Mouse (Mus musculus) neural tube, embryonic 12.5 days (tissue): Measurements from ENCODE around the gene Prrt4. TPM values are rescaled to one million over a fixed set of nuclear protein-coding genes. Genes with fewer than 3 reads are reported as not detected.
A peak's percentile ranks its signal among the peaks of the same experiment; 100 is the strongest.
"Not testable (repeated sequence)": the region's sequence is repeated elsewhere in the genome, so short reads cannot be mapped to it uniquely, and the experiment has no call there.

ENCODE experiments used
- ATAC-seq: fragments of 200-750 bp; cut with Nextera tagmentation; 2 replicates; pipeline ENCODE4 v1.8.0; 2017; ENCODE audit warnings: low read depth, mild to moderate bottlenecking, moderate TSS enrichment, moderate library complexity; ENCODE audit not compliant: low FRiP score
- H3K27ac ChIP-seq: fragments of 300-500 bp; sonication (generic); 2 replicates; pipeline ENCODE4 v1.5.1; 2016
- H3K27me3 ChIP-seq: fragments of 300-500 bp; sonication (generic); replicated peaks from 2 replicates; pipeline ENCODE4 v1.6.1; 2016; ENCODE audit warnings: mild to moderate bottlenecking
- H3K36me3 ChIP-seq: fragments of 300-500 bp; sonication (generic); 2 replicates; pipeline ENCODE4 v1.6.1; 2016; ENCODE audit warnings: mild to moderate bottlenecking
- H3K4me1 ChIP-seq: fragments of 300-500 bp; sonication (generic); 2 replicates; pipeline ENCODE4 v1.6.1; 2016
- H3K4me2 ChIP-seq: fragments of 300-500 bp; sonication (generic); replicated peaks from 2 replicates; pipeline ENCODE4 v1.6.1; 2016; ENCODE audit warnings: mild to moderate bottlenecking
- H3K4me3 ChIP-seq: fragments of 300-500 bp; sonication (generic); 2 replicates; pipeline ENCODE4 v1.5.1; 2016
- H3K9ac ChIP-seq: fragments of 300-500 bp; sonication (generic); 2 replicates; pipeline ENCODE4 v1.6.1; 2016; ENCODE audit warnings: mild to moderate bottlenecking
- H3K9me3 ChIP-seq: fragments of 300-500 bp; sonication (generic); 2 replicates; pipeline ENCODE4 v1.6.1; 2016; ENCODE audit warnings: mild to moderate bottlenecking
- WGBS: fragments of 180-500 bp; shearing (Covaris S2); methylation state at CpG from one replicate; pipeline ENCODE4 v1.1.7; 2016; 5-methylcytosine and 5-hydroxymethylcytosine counted together
- polyA plus RNA-seq: library from polyadenylated mRNA; unstranded; fragments of >200 nt; fragmentation: Nextera tagmentation; extraction: Ambion mirVana; gene quantifications from 2 replicates; pipeline ENCODE4 v1.2.1, GENCODE M21; 2016

Gene Prrt4
- polyA plus RNA-seq, result 2.1 and 2.9 TPM in 2 replicates

DNA sequence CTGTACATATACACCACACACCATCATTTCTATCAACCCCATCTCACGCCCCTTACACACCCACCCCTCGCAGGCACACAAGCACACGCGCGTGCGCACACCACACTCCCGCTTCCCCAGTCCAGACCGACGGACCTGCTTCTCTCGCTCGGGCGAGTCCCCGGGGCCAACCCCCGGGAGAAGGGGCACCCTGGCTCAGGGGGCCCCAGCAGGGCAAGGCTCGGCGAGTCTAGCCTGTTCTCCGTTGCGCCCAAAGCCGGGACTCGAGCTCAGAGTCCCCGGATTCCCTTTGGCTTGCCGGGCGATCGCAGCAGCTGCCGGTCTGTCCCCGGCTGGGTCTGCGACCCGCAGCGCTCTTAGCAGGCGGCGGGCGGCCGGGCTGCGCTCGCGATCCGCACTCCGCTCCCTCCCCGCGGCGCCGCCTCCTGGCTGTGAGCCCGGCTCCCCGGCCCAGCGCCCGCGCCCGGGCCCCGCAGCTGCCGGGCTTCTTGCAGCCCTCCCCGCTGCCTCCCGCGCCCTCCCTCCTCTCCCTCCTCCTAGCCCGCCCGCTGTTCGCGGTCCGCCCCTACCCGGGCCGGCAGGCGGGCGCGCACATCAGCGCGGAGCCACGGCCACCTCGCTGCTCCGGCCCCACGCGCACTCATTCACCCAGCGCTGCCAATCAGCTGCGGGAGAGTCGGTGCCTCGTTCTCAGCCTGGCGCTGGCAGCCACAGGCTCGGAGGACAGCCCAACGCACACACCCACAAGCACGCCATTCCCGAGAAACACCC lies at the start of gene Prrt4:
TSS of gene Prrt4 (minus strand) at position 697 of the 771 bp plus-strand sequence.
- WGBS, result under 1% methylated on average over 78 of the region's 79 CpGs
- H3K27me3 ChIP-seq, result peaks cover 43% of the 10 kb centered on the region
- no peak within 1 kb of the TSS for H3K27ac ChIP-seq

GRCm38 (mm10) chr6:29217717-29218116 lies 38.3 kb upstream of the Prrt4 start:
- Histone ChIP-seq H3K4me1 (peaks cover 28% of the 10 kb centered on the region), H3K27me3 (peaks cover 18% of the 10 kb centered on the region)
- H3K4me3 ChIP-seq, H3K4me2 ChIP-seq, H3K9me3 ChIP-seq, ATAC-seq, H3K27ac ChIP-seq, H3K36me3 ChIP-seq, H3K9ac ChIP-seq: not testable (repeated sequence)
- 84% methylated on average over 3 of the region's 3 CpGs for WGBS

More for the DNA sequence above, at the start of gene Prrt4:
- Histone ChIP-seq H3K4me2 (peak within 1 kb of the TSS; percentile 90), H3K4me1 (peaks cover 20% of the 10 kb centered on the region), H3K9me3 (no peaks in the 10 kb centered on the region), H3K4me3 (peak within 1 kb of the TSS; percentile 57), H3K9ac (peak within 1 kb of the TSS; percentile 75), H3K36me3 (no peaks in the 10 kb centered on the region)
- peak; percentile 80 for ATAC-seq

DNA sequence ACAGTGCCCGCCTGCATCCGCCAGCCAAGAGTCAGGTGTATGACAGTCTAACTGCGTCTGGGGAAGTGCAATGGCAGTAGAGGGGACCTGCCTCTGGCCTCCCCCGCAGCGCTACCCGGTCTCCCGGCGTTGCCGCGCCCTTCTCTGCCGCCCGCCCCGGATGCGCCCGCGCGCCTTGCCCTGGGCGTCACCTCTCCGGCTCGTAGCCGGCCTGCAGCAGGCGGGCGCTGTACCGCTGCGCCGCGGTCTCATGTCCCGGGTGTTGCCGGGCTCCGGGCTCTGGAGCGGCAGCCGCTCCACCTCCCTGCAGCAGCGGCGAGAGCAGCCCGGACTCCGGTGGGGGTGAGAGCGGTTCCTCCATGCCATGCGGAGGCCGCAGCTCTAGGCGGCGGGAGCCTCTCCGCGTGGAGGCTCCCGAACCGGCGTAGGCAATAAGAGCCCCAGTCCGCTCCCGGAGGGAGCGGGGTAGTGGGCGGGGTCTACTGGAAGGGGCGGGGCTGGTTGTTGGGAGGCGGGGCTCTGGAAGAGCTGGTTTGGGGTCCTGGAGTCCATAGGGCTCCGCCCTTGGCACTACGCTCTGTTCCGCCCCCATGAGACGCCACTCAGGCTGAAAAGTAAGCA lies 36.6 kb upstream of the Prrt4 start, which contains the start of gene Impdh1:
TSS of gene Impdh1 (minus strand) at position 484 of the 621 bp plus-strand sequence.
- Histone ChIP-seq H3K27ac (no peak within 1 kb of the TSS), H3K9me3 (no peaks in the 10 kb centered on the region), H3K36me3 (no peaks in the 10 kb centered on the region), H3K4me2 (peak within 1 kb of the TSS; percentile 99), H3K4me1 (peaks cover 37% of the 10 kb centered on the region), H3K4me3 (peak within 1 kb of the TSS; percentile 62), H3K9ac (peak within 1 kb of the TSS; percentile 70), H3K27me3 (peaks cover 18% of the 10 kb centered on the region)
- peak; percentile 72 for ATAC-seq
- WGBS, result under 1% methylated on average over 56 of the region's 56 CpGs

DNA sequence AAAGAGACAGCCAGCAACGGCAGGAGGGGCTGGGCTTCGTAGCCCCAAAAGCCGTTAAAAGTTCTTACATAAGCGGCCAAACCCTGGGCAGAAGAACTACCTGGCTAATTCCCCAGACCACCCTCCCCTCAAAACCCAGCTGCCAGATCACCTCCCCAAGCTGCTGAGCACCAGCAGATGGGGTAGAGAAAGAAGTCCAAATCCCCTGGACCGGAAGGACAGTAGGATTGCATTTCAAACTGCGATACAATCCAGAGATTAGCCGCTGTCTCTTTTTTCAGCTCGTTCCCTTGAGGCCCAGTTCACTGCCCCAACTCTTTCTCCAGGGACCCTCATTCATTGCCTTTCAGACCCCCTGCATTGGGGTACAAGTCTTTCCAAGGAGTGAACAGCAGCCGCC lies 35.8 kb upstream of the Prrt4 start:
- H3K36me3 ChIP-seq, result no peaks in the 10 kb centered on the region
- H3K27me3 ChIP-seq, result peaks cover 18% of the 10 kb centered on the region
- H3K4me1 ChIP-seq, result peaks cover 42% of the 10 kb centered on the region
- ATAC-seq, result no peak
- WGBS, result 11% methylated on average over 9 of the region's 9 CpGs
- peak overlapping the region; percentile 62 for H3K4me3 ChIP-seq
- H3K27ac ChIP-seq, result no peak overlapping the region
- H3K4me2 ChIP-seq, result peak overlapping the region; percentile 99
- no peak overlapping the region for H3K9ac ChIP-seq
- H3K9me3 ChIP-seq, result no peaks in the 10 kb centered on the region

- Histone ChIP-seq H3K27me3 (peaks cover 18% of the 10 kb centered on the region), H3K9ac (no peak overlapping the region), H3K4me2 (peak overlapping the region; percentile 99), H3K27ac (no peak overlapping the region), H3K9me3 (no peaks in the 10 kb centered on the region), H3K4me3 (no peak overlapping the region), H3K4me1 (peaks cover 45% of the 10 kb centered on the region), H3K36me3 (no peaks in the 10 kb centered on the region)
- 42% methylated on average over 5 of the region's 5 CpGs for WGBS
- no peak for ATAC-seq
Observed at GRCm38 (mm10) chr6:29214776-29215175, 35.4 kb upstream of the Prrt4 start.

- Histone ChIP-seq H3K27me3 (peaks cover 18% of the 10 kb centered on the region), H3K4me3 (no peak overlapping the region), H3K4me2 (peak overlapping the region; percentile 99; the same call in 1 of the 2 replicates), H3K4me1 (peaks cover 45% of the 10 kb centered on the region), H3K27ac (no peak overlapping the region), H3K9me3 (no peaks in the 10 kb centered on the region), H3K36me3 (no peaks in the 10 kb centered on the region), H3K9ac (no peak overlapping the region)
- WGBS, result 0% methylated on average over 1 of the region's 1 CpGs
- no peak for ATAC-seq
Observed at GRCm38 (mm10) chr6:29214245-29214644, 34.9 kb upstream of the Prrt4 start.

DNA sequence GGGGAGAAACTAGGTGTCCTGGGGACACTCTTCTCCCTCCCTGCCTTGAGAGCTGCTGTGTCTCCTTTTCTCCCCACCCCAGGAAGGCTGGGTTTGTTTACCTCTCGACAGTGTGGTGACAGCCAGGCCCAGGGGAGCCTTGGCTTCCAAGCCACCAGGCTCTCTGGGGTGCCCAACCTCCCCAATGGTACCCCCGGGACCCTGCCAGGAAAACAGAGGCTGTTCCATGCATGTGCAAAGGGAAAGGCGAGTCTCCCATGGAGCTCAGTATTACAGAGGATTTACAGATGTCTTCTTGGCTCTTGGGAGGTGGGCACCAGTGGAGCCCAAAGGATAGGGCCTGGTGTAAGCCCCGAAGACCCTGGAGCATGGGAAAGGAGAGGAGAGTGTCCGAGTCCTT lies 34.1 kb upstream of the Prrt4 start:
- Histone ChIP-seq H3K4me1 (peaks cover 45% of the 10 kb centered on the region), H3K4me2 (no peak overlapping the region), H3K27ac (no peak overlapping the region), H3K9ac (no peak overlapping the region), H3K4me3 (no peak overlapping the region), H3K9me3 (no peaks in the 10 kb centered on the region), H3K36me3 (no peaks in the 10 kb centered on the region), H3K27me3 (peaks cover 18% of the 10 kb centered on the region)
- WGBS, result 57% methylated on average over 5 of the region's 5 CpGs
- no peak for ATAC-seq

GRCm38 (mm10) chr6:29211806-29212492 lies 32.6 kb upstream of the Prrt4 start:
- Histone ChIP-seq H3K27me3 (peaks cover 18% of the 10 kb centered on the region), H3K4me1 (peaks cover 45% of the 10 kb centered on the region), H3K36me3 (peaks cover 2% of the 10 kb centered on the region; the same call in 1 of the 2 replicates), H3K27ac (peak overlapping the region; percentile 62), H3K4me3 (peak overlapping the region; percentile 66), H3K9me3 (no peaks in the 10 kb centered on the region), H3K9ac (peak overlapping the region; percentile 77), H3K4me2 (peak overlapping the region; percentile 93)
- WGBS, result under 1% methylated on average over 66 of the region's 66 CpGs
- ATAC-seq, result peak; percentile 79

- peaks cover 41% of the 10 kb centered on the region for H3K4me1 ChIP-seq
- peak overlapping the region; percentile 77 for H3K9ac ChIP-seq
- ATAC-seq, result no peak
- H3K27me3 ChIP-seq, result peaks cover 18% of the 10 kb centered on the region
- peaks cover 8% of the 10 kb centered on the region; the same call in 1 of the 2 replicates for H3K36me3 ChIP-seq
- WGBS, result 25% methylated on average over 7 of the region's 7 CpGs
- no peak overlapping the region for H3K27ac ChIP-seq
- H3K9me3 ChIP-seq, result no peaks in the 10 kb centered on the region
- peak overlapping the region; percentile 66 for H3K4me3 ChIP-seq
- peak overlapping the region; percentile 93 for H3K4me2 ChIP-seq
Observed at GRCm38 (mm10) chr6:29211146-29211545, 31.8 kb upstream of the Prrt4 start.

GRCm38 (mm10) chr6:29210231-29210936 lies 31.0 kb upstream of the Prrt4 start:
- no peak overlapping the region for H3K4me3 ChIP-seq
- H3K9me3 ChIP-seq, result no peaks in the 10 kb centered on the region
- peaks cover 17% of the 10 kb centered on the region for H3K27me3 ChIP-seq
- ATAC-seq, result no peak
- WGBS, result 80% methylated on average over 9 of the region's 9 CpGs
- peak overlapping the region; percentile 28 for H3K4me2 ChIP-seq
- no peak overlapping the region for H3K9ac ChIP-seq
- peaks cover 11% of the 10 kb centered on the region; the same call in 1 of the 2 replicates for H3K36me3 ChIP-seq
- H3K27ac ChIP-seq, result no peak overlapping the region
- H3K4me1 ChIP-seq, result peaks cover 38% of the 10 kb centered on the region

- 86% methylated on average over 5 of the region's 5 CpGs for WGBS
- H3K4me3 ChIP-seq, result no peak overlapping the region
- no peak overlapping the region for H3K4me2 ChIP-seq
- ATAC-seq, result no peak
- no peak overlapping the region for H3K27ac ChIP-seq
- H3K9me3 ChIP-seq, result no peaks in the 10 kb centered on the region
- H3K9ac ChIP-seq, result no peak overlapping the region
- H3K27me3 ChIP-seq, result 0 out of 2 replicates have a peak, but pooled peaks cover 1% of the 10 kb centered on the region
- peaks cover 18% of the 10 kb centered on the region for H3K4me1 ChIP-seq
- H3K36me3 ChIP-seq, result peaks cover 27% of the 10 kb centered on the region; the same call in 1 of the 2 replicates
Observed at GRCm38 (mm10) chr6:29208178-29208577, 28.8 kb upstream of the Prrt4 start.
